Mouse (Mus musculus) liver, embryonic 15.5 days (tissue): Measurements from ENCODE around the gene Tm6sf1. TPM values are rescaled to one million over a fixed set of nuclear protein-coding genes. Genes with fewer than 3 reads are reported as not detected.
"Not testable (repeated sequence)": the region's sequence is repeated elsewhere in the genome, so short reads cannot be mapped to it uniquely, and the experiment has no call there.

Experiments
- ATAC-seq: fragments of 200-750 bp; cut with Nextera tagmentation; 2 replicates; pipeline ENCODE4 v1.8.0; 2017; ENCODE audit warnings: moderate number of reproducible peaks, mild to moderate bottlenecking, moderate library complexity; ENCODE audit not compliant: insufficient read depth
- H3K27ac ChIP-seq: fragments of 300-500 bp; sonication (generic); replicated peaks from 2 replicates; pipeline ENCODE4 v1.5.1; 2015; ENCODE audit warnings: mild to moderate bottlenecking, inconsistent platforms
- H3K27me3 ChIP-seq: fragments of 300-500 bp; sonication (generic); 2 replicates; pipeline ENCODE4 v1.6.1; 2015; ENCODE audit warnings: mild to moderate bottlenecking, inconsistent platforms
- H3K36me3 ChIP-seq: fragments of 300-500 bp; sonication (generic); replicated peaks from 2 replicates; pipeline ENCODE4 v1.6.1; 2015; ENCODE audit warnings: moderate library complexity, mild to moderate bottlenecking, inconsistent platforms
- H3K4me1 ChIP-seq: fragments of 300-500 bp; sonication (generic); replicated peaks from 2 replicates; pipeline ENCODE4 v1.6.1; 2015; ENCODE audit warnings: inconsistent platforms
- H3K4me2 ChIP-seq: fragments of 300-500 bp; sonication (generic); 2 replicates; pipeline ENCODE4 v1.6.1; 2015; ENCODE audit warnings: moderate library complexity, mild to moderate bottlenecking, inconsistent platforms
- H3K4me3 ChIP-seq: fragments of 300-500 bp; sonication (generic); replicated peaks from 2 replicates; pipeline ENCODE4 v1.5.1; 2015; ENCODE audit warnings: mild to moderate bottlenecking, inconsistent platforms
- H3K9ac ChIP-seq: fragments of 300-500 bp; sonication (generic); 2 replicates; pipeline ENCODE4 v1.6.1; 2015; ENCODE audit warnings: moderate library complexity, mild to moderate bottlenecking, inconsistent platforms
- H3K9me3 ChIP-seq: fragments of 300-500 bp; sonication (generic); replicated peaks from 2 replicates; pipeline ENCODE4 v1.6.1; 2016; ENCODE audit warnings: inconsistent platforms
- WGBS: fragments of 180-500 bp; shearing (Covaris S2); methylation state at CpG from one replicate; pipeline ENCODE4 v1.1.7; 2015; ENCODE audit warnings: mixed read lengths; ENCODE audit not compliant: insufficient replicate concordance; 5-methylcytosine and 5-hydroxymethylcytosine counted together
- polyA plus RNA-seq: library from polyadenylated mRNA; unstranded; fragments of >200 nt; fragmentation: Nextera tagmentation; extraction: Ambion mirVana; gene quantifications from 2 replicates; pipeline ENCODE4 v1.2.1, GENCODE M21; 2015

The Tm6sf1 gene
- polyA plus RNA-seq: 10.8 and 11.1 TPM in 2 replicates

GRCm38 (mm10) chr7:81858968-81859721 is at the start of gene Tm6sf1:
Tm6sf1 (plus strand) TSS chr7:81859001.
- Histone ChIP-seq H3K27me3 (peaks cover 93% of the 10 kb centered on the region), H3K4me1 (peaks cover 18% of the 10 kb centered on the region), H3K9ac (peak within 1 kb of the TSS; percentile 32), H3K27ac (peak within 1 kb of the TSS; percentile 57), H3K9me3 (no peaks in the 10 kb centered on the region), H3K36me3 (no peaks in the 10 kb centered on the region), H3K4me3 (peak within 1 kb of the TSS; percentile 54), H3K4me2 (peak within 1 kb of the TSS; percentile 58)
- ATAC-seq: peak; percentile 23; the same call in 1 of the 2 replicates
- under 1% methylated on average over 64 of the region's 64 CpGs for WGBS

GRCm38 (mm10) chr7:81824906-81825305 is 33.9 kb upstream of the Tm6sf1 start:
- no peak overlapping the region for H3K4me3 ChIP-seq
- no peaks in the 10 kb centered on the region for H3K9me3 ChIP-seq
- no peak overlapping the region for H3K9ac ChIP-seq
- no peak for ATAC-seq
- H3K27ac ChIP-seq: no peak overlapping the region
- no peak overlapping the region for H3K4me2 ChIP-seq
- H3K36me3 ChIP-seq: 0 out of 2 replicates have a peak, but pooled peaks cover 5% of the 10 kb centered on the region
- 35% methylated on average over 3 of the region's 3 CpGs for WGBS
- H3K4me1 ChIP-seq: peaks cover 36% of the 10 kb centered on the region
- no peaks in the 10 kb centered on the region for H3K27me3 ChIP-seq

GRCm38 (mm10) chr7:81825381-81825780 is 33.4 kb upstream of the Tm6sf1 start:
- Histone ChIP-seq H3K9me3 (no peaks in the 10 kb centered on the region), H3K4me1 (peaks cover 39% of the 10 kb centered on the region), H3K9ac (no peak overlapping the region), H3K4me2 (no peak overlapping the region), H3K36me3 (0 out of 2 replicates have a peak, but pooled peaks cover 5% of the 10 kb centered on the region), H3K27me3 (no peaks in the 10 kb centered on the region), H3K27ac (no peak overlapping the region), H3K4me3 (no peak overlapping the region)
- WGBS: 66% methylated on average over 3 of the region's 3 CpGs
- ATAC-seq: no peak

- H3K4me3 ChIP-seq: peak overlapping the region; percentile 92
- peak overlapping the region; percentile 95 for H3K4me2 ChIP-seq
- WGBS: 17% methylated on average over 17 of the region's 17 CpGs
- peak overlapping the region; percentile 74 for H3K9ac ChIP-seq
- H3K27ac ChIP-seq: peak overlapping the region; percentile 91
- no peaks in the 10 kb centered on the region for H3K27me3 ChIP-seq
- 0 out of 2 replicates have a peak, but pooled peaks cover 5% of the 10 kb centered on the region for H3K36me3 ChIP-seq
- H3K4me1 ChIP-seq: peaks cover 39% of the 10 kb centered on the region
- no peak for ATAC-seq
- no peaks in the 10 kb centered on the region for H3K9me3 ChIP-seq
Observed at GRCm38 (mm10) chr7:81827806-81828667, 30.8 kb upstream of the Tm6sf1 start.

- H3K27ac ChIP-seq: peak overlapping the region; percentile 91
- peak overlapping the region; percentile 95 for H3K4me2 ChIP-seq
- 0% methylated on average over 84 of the region's 91 CpGs for WGBS
- H3K9ac ChIP-seq: peak overlapping the region; percentile 74
- H3K4me1 ChIP-seq: peaks cover 39% of the 10 kb centered on the region
- 0 out of 2 replicates have a peak, but pooled peaks cover 3% of the 10 kb centered on the region for H3K36me3 ChIP-seq
- ATAC-seq: peak; percentile 64
- H3K27me3 ChIP-seq: no peaks in the 10 kb centered on the region
- peak overlapping the region; percentile 92 for H3K4me3 ChIP-seq
- no peaks in the 10 kb centered on the region for H3K9me3 ChIP-seq
Observed at GRCm38 (mm10) chr7:81828681-81829378, 30.0 kb upstream of the Tm6sf1 start.

GRCm38 (mm10) chr7:81829379-81829894 is 29.4 kb upstream of the Tm6sf1 start, which contains the start of gene Btbd1:
Btbd1 (minus strand) TSS chr7:81829431.
- peak within 1 kb of the TSS; percentile 74 for H3K9ac ChIP-seq
- H3K27ac ChIP-seq: peak within 1 kb of the TSS; percentile 91
- no peaks in the 10 kb centered on the region for H3K9me3 ChIP-seq
- peak within 1 kb of the TSS; percentile 92 for H3K4me3 ChIP-seq
- H3K4me2 ChIP-seq: peak within 1 kb of the TSS; percentile 95
- H3K36me3 ChIP-seq: no peaks in the 10 kb centered on the region
- WGBS: under 1% methylated on average over 58 of the region's 58 CpGs
- no peaks in the 10 kb centered on the region for H3K27me3 ChIP-seq
- H3K4me1 ChIP-seq: peaks cover 39% of the 10 kb centered on the region
- ATAC-seq: peak; percentile 93

- no peaks in the 10 kb centered on the region for H3K36me3 ChIP-seq
Observed at GRCm38 (mm10) chr7:81834847-81835246, 24.0 kb upstream of the Tm6sf1 start.

GRCm38 (mm10) chr7:81835430-81835829 is 23.4 kb upstream of the Tm6sf1 start:
- Histone ChIP-seq H3K4me2 (no peak overlapping the region), H3K36me3 (no peaks in the 10 kb centered on the region), H3K27me3 (0 out of 2 replicates have a peak, but pooled peaks cover under 1% of the 10 kb centered on the region), H3K4me3 (no peak overlapping the region), H3K27ac (no peak overlapping the region), H3K9ac (no peak overlapping the region), H3K4me1 (no peaks in the 10 kb centered on the region), H3K9me3 (no peaks in the 10 kb centered on the region)
- no peak for ATAC-seq
- 65% methylated on average over 5 of the region's 5 CpGs for WGBS

More at GRCm38 (mm10) chr7:81834847-81835246, 24.0 kb upstream of the Tm6sf1 start:
- Histone ChIP-seq H3K27me3 (no peaks in the 10 kb centered on the region), H3K4me2 (no peak overlapping the region), H3K27ac (no peak overlapping the region), H3K4me3 (no peak overlapping the region), H3K4me1 (peaks cover 3% of the 10 kb centered on the region), H3K9me3 (no peaks in the 10 kb centered on the region), H3K9ac (no peak overlapping the region)
- no peak for ATAC-seq

GRCm38 (mm10) chr7:81837771-81838170 is 21.0 kb upstream of the Tm6sf1 start:
- peaks cover 14% of the 10 kb centered on the region for H3K27me3 ChIP-seq
- 67% methylated on average over 5 of the region's 5 CpGs for WGBS
- not testable (repeated sequence) for H3K9ac ChIP-seq, H3K9me3 ChIP-seq, H3K27ac ChIP-seq, H3K4me2 ChIP-seq, H3K4me3 ChIP-seq, H3K36me3 ChIP-seq, H3K4me1 ChIP-seq, ATAC-seq

- 48% methylated on average over 6 of the region's 6 CpGs for WGBS
- no peak overlapping the region for H3K9ac ChIP-seq
- ATAC-seq: no peak
- peaks cover 19% of the 10 kb centered on the region for H3K27me3 ChIP-seq
- no peak overlapping the region for H3K4me3 ChIP-seq
- no peak overlapping the region for H3K27ac ChIP-seq
- no peaks in the 10 kb centered on the region for H3K36me3 ChIP-seq
- no peaks in the 10 kb centered on the region for H3K9me3 ChIP-seq
- no peaks in the 10 kb centered on the region for H3K4me1 ChIP-seq
- no peak overlapping the region for H3K4me2 ChIP-seq
Observed at GRCm38 (mm10) chr7:81839746-81840145, 19.1 kb upstream of the Tm6sf1 start.
